Comparison of ENCODE assay signal across 12 mouse cellular contexts in the genomic region with DNA sequence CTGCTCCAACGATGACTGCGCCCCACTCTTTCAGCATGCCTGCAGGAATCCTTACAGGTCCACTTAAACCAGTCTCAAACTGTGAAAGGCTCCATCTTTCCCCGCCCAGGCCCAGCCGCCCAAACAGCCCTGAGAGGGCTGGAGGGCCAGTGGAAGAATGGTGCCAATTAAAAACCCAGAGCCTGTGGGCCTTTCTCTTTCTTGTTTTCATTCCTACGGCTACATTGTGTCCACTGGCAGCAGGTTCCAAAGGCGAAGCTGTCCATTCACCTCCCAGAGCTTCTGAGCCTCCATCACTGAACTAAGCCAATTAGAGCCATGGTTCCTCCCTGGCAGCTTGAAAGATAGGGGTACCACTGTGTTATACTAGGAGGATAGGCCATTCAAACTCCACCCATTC.
DNase-seq lines count a peak whose midpoint lies in the region; ATAC-seq and TF ChIP-seq lines count a peak whose summit lies in the region.
"Had no signal": no experiment of that assay in that cellular context is flagged by ENCODE, and none has a peak within 500 bp of the region (broad histone marks: within the 10 kb centered on the region; RNA-seq: fewer than 3 reads in every experiment).

No protein-coding gene starts in this region.

- H3K4me2 ChIP-seq in midbrain, postnatal 0 days (ENCODE audit: low read depth, low read length, poor library complexity, severe bottlenecking) = no peak overlapping the region
- no peak overlapping the region for H3K4me2 ChIP-seq in hindbrain, embryonic 15.5 days
- H3K4me2 ChIP-seq: embryonic facial prominence, embryonic 13.5 days; neural tube, embryonic 12.5 days had no signal

- no peak overlapping the region for H3K9ac ChIP-seq in midbrain, postnatal 0 days (replicated peaks; ENCODE audit: low read length, poor library complexity, severe bottlenecking)
- H3K9ac ChIP-seq in hindbrain, embryonic 15.5 days = no peak overlapping the region
- H3K9ac ChIP-seq: embryonic facial prominence, embryonic 13.5 days; neural tube, embryonic 12.5 days had no signal

- ATAC-seq in midbrain, postnatal 0 days (ENCODE audit: low FRiP score) = no peak
- no peak; the same call in 1 of the 2 replicates for ATAC-seq in hindbrain, embryonic 15.5 days (ENCODE audit: low FRiP score, low read depth)
- ATAC-seq: activated CD4-positive, CD25-positive, alpha-beta regulatory T cell, adult 4 months had no signal

- no peaks in the 10 kb centered on the region for H3K27me3 ChIP-seq in midbrain, embryonic 10.5 days (ENCODE audit: low read depth, poor library complexity, severe bottlenecking)
- H3K27me3 ChIP-seq in midbrain, postnatal 0 days (ENCODE audit: insufficient read depth, low read length) = no peaks in the 10 kb centered on the region
- H3K27me3 ChIP-seq in hindbrain, embryonic 15.5 days = no peaks in the 10 kb centered on the region
- H3K27me3 ChIP-seq: embryonic facial prominence, embryonic 13.5 days; neural tube, embryonic 12.5 days had no signal

- intact Hi-C loops in left cerebral cortex, postnatal 10 days (cut with DNase I) = no loop called here

- peaks cover 8% of the 10 kb centered on the region for H3K36me3 ChIP-seq in midbrain, embryonic 10.5 days
- H3K36me3 ChIP-seq in midbrain, postnatal 0 days (ENCODE audit: insufficient read depth, low read length) = no peaks in the 10 kb centered on the region
- no peaks in the 10 kb centered on the region for H3K36me3 ChIP-seq in hindbrain, embryonic 15.5 days
- H3K36me3 ChIP-seq: neural tube, embryonic 12.5 days had no signal

- H3K4me1 ChIP-seq in midbrain, embryonic 10.5 days = peaks cover 66% of the 10 kb centered on the region
- H3K4me1 ChIP-seq in midbrain, postnatal 0 days (ENCODE audit: insufficient read depth, low read length) = peaks cover 14% of the 10 kb centered on the region
- H3K4me1 ChIP-seq in hindbrain, embryonic 15.5 days (replicated peaks) = peaks cover 60% of the 10 kb centered on the region

- no peak for TF ChIP-seq CTCF in midbrain, postnatal 0 days (IDR thresholded peaks at IDR 0.05)

- no peaks in the 10 kb centered on the region for H3K9me3 ChIP-seq in midbrain, embryonic 10.5 days (replicated peaks)
- no peaks in the 10 kb centered on the region for H3K9me3 ChIP-seq in midbrain, postnatal 0 days (ENCODE audit: low read length)
- no peaks in the 10 kb centered on the region for H3K9me3 ChIP-seq in hindbrain, embryonic 15.5 days
- H3K9me3 ChIP-seq: embryonic facial prominence, embryonic 13.5 days; neural tube, embryonic 12.5 days had no signal

- peak overlapping the region; percentile 68 for H3K27ac ChIP-seq in midbrain, embryonic 10.5 days (replicated peaks)
- H3K27ac ChIP-seq in midbrain, postnatal 0 days (ENCODE audit: low read depth, low read length) = no peak overlapping the region
- H3K27ac ChIP-seq in hindbrain, embryonic 15.5 days (replicated peaks) = peak overlapping the region; percentile 65
- H3K27ac ChIP-seq: embryonic facial prominence, embryonic 13.5 days; neural tube, embryonic 12.5 days had no signal

- DNase-seq in embryo, embryonic 10.5 days (ENCODE audit: low spot score) = peak; percentile 51
- DNase-seq in embryo, embryonic 9.5 days (ENCODE audit: extremely low spot score) = no peak
- peak; percentile 33 for DNase-seq in midbrain, embryonic 10.5 days (ENCODE audit: low spot score)
- DNase-seq in midbrain, postnatal 0 days (ENCODE audit: low spot score) = no peak
- DNase-seq in kidney, postnatal 25 days = no peak
- DNase-seq in ovary, postnatal 14 days (ENCODE audit: low spot score) = no peak
- DNase-seq in left cerebral cortex, postnatal 10 days (ENCODE audit: extremely low spot score in 1 of 2, low spot score in 2 of 2) = no peak
- DNase-seq: lung, postnatal 14 days had no signal

- 43% methylated on average over 6 of the region's 6 CpGs for WGBS in midbrain, embryonic 10.5 days
- WGBS in midbrain, postnatal 0 days = 39% methylated on average over 6 of the region's 6 CpGs
- 32% methylated on average over 6 of the region's 6 CpGs for WGBS in hindbrain, embryonic 15.5 days

- H3K4me3 ChIP-seq in midbrain, embryonic 10.5 days = no peak overlapping the region
- no peak overlapping the region for H3K4me3 ChIP-seq in midbrain, postnatal 0 days (ENCODE audit: low read depth, low read length)
- H3K4me3 ChIP-seq in hindbrain, embryonic 15.5 days = no peak overlapping the region
- H3K4me3 ChIP-seq: embryonic facial prominence, embryonic 13.5 days; neural tube, embryonic 12.5 days had no signal

Comparison
In these comparisons a context has a peak if more than half of its experiments do, and no peak if none do; other contexts are left out.
1. DNase-seq: peak in embryo, embryonic 10.5 days (single experiment) and midbrain, embryonic 10.5 days (single experiment); none in embryo, embryonic 9.5 days (single experiment), midbrain, postnatal 0 days (single experiment), kidney, postnatal 25 days (0 of 2), ovary, postnatal 14 days (single experiment) and left cerebral cortex, postnatal 10 days (0 of 2).